Mouse (Mus musculus): ENCODE measurements around the gene Pex14. TPM values are rescaled to one million over a fixed set of nuclear protein-coding genes. Genes with fewer than 3 reads are reported as not detected.

Gene Pex14
- polyA plus RNA-seq (2017; shearing (Covaris generic)) = 34.5 TPM

DNA sequence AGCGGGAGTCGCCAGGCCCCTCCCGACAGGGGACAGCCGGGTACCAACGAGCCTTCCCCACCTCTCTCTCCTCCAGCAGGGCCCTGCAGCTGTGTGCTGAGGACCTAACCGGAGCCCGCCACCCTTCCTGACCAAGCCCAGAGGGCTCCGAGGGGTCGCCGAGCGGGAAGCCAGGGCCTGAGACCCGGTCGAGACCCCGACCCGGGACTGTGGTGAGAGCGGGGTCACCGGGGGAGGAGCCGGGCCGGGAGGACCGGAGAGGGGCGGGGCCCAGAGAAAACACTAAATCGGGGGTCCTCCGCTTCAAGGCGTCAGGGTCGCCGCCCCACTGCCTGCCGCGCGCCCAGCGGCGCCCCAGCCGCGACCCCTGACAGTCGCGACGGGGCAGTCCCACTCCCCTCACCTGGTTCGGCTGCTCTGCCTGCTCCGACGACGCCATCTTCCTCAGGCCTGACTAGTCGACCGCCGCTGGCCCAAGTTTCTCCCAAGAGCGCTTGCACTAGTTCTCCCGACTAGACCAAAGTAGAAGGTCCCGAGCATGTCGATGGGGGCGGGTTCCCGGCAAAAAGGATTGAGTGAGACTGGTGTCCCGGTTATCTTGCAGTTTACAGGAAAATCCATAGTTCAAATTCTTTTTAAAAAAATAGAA, at the start of gene Pex14:
Gene Pex14 (minus strand): TSS at position 508 of the 649 bp plus-strand sequence.

DNA sequence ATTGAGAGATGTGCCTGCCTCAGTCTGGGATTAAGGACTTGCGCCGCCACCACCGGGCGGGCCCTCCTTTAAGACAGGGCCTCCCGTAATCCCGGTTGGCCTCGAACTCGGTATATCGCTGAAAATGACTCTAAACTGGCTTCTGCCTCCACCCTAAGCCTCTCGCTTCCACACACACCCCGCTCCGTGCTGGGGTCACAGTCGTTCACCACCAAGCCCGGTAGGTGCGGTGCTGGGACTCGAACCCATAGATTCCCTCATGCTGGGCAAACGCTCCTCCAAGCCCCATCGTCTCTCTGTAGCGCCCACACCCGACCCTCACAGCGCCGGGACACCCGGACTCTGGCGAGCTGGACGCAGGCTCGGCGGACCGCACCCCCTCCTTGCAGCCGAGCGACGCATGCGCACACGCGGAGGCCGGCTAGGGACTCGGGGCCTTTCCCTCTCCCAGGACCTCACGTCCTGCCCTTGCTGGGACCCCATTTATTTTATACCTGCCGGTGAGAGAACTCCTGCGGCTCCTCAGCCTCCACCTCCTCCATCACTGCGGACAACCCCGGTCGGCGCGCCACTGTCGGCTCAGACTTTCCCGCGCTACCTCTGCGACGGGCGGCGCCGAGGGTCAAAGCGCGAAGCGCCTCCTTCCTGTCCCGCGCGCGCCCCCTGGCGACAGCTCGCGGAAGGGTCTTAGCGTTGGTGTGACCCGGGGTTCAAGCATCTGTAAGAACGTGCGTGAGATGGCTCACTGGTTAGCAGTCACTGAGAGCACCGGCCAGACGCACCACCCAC, 37.5 kb upstream of the Pex14 start, which contains the start of gene Cenps:
Gene Cenps (minus strand): TSS at position 648 of the 789 bp plus-strand sequence.

DNA sequence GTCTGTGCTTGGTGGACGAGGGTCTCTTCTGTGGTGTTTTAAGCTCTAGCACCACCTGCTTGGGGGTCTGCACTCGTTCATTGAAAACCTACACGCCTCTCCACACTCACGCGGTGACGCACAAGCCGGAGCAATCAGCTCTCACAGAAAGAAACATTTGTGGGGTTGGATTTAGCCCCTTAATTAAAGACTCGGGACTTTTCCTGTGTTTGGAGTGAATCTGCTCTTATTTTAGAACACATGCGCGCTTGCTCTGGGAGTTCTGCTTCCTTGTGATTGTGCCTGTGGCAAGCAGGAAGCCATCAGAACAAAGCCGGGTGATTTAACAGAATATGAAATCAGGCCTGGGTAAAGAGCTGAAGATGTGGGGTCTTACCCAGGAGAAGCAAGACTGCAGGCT, 27.0 kb upstream of the Pex14 start, which contains the start of gene Cort:
Gene Cort (minus strand): TSS at position 101 of the 400 bp plus-strand sequence.

DNA sequence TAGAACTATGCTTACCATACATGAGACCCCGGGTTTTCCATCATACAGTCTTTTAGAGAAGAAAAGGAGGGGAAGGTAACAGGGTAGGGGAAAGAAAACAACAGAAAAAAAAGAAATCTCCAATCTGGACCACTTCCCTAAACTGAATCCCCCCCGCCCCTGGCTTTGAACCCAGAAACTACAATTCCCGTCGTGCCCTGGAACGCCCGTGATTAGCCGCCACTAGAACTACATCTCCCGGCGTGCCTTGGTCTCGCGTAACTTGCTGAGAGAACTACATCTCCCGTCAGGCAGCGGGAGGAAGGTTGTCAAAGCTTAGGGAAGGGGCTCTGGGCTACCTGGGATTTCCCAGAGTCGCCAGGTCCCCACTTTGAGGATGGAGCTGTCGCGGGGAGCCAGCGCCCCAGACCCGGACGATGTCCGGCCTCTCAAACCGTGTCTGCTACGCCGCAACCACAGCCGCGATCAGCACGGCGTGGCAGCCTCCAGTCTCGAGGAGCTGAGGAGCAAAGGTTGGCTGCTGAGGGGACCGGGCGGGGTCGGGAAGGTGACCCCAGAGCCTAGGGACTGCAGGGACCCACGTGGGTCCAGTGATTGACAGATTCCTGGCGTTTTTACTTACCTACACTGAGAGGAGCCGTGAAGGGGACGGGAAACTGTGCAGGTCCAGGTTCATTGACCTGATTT, 4.3 kb upstream of the Pex14 start, which contains the start of gene Dffa:
Gene Dffa (plus strand): TSS at position 272 of the 687 bp plus-strand sequence.

Other genes starting within 250 kb of the Pex14 start
- gene Dffa, start 4.3 kb upstream of the Pex14 start, polyA plus RNA-seq (2017; shearing (Covaris generic)) = 25.7 TPM
- gene Cort, start 26.9 kb upstream of the Pex14 start, polyA plus RNA-seq (2017; shearing (Covaris generic)) = not detected
- gene Cenps, start 37.8 kb upstream of the Pex14 start, polyA plus RNA-seq (2017; shearing (Covaris generic)) = 2.2 TPM
- 39.1 TPM for gene Pgd, start 66.9 kb upstream of the Pex14 start, polyA plus RNA-seq (2017; shearing (Covaris generic))
- gene Kif1b, start 207.8 kb upstream of the Pex14 start, polyA plus RNA-seq (2017; shearing (Covaris generic)) = 46.3 TPM